Mouse (Mus musculus) hindbrain, embryonic 16.5 days (tissue): ENCODE results near the gene Agmat. TPM values are rescaled to one million over a fixed set of nuclear protein-coding genes. Genes with fewer than 3 reads are reported as not detected.

Experiments used
- ATAC-seq: fragments of 200-750 bp; cut with Nextera tagmentation; 2 replicates; pipeline ENCODE4 v1.8.0; 2017; ENCODE audit warnings: moderate TSS enrichment, moderate library complexity
- H3K27ac ChIP-seq: fragments of 300-500 bp; sonication (generic); 2 replicates; pipeline ENCODE4 v1.5.1; 2014; ENCODE audit warnings: low read depth, mild to moderate bottlenecking, control low read depth, low read length, moderate library complexity
- H3K27me3 ChIP-seq: fragments of 300-500 bp; sonication (generic); replicated peaks from 2 replicates; pipeline ENCODE4 v1.6.1; 2014; ENCODE audit warnings: low read length; ENCODE audit not compliant: control insufficient read depth, insufficient read depth
- H3K36me3 ChIP-seq: fragments of 300-500 bp; sonication (generic); 2 replicates; pipeline ENCODE4 v1.6.1; 2014; ENCODE audit warnings: mild to moderate bottlenecking, low read length, moderate library complexity, mixed read lengths; ENCODE audit not compliant: control insufficient read depth, insufficient read depth
- H3K4me1 ChIP-seq: fragments of 300-500 bp; sonication (generic); 2 replicates; pipeline ENCODE4 v1.6.1; 2014; ENCODE audit warnings: low read depth, low read length; ENCODE audit not compliant: control insufficient read depth, insufficient read depth
- H3K4me2 ChIP-seq: fragments of 300-500 bp; sonication (generic); 2 replicates; pipeline ENCODE4 v1.6.1; 2014; ENCODE audit warnings: mild to moderate bottlenecking, low read length, control low read depth, moderate library complexity
- H3K4me3 ChIP-seq: fragments of 300-500 bp; sonication (generic); 2 replicates; pipeline ENCODE4 v1.5.1; 2014; ENCODE audit warnings: mild to moderate bottlenecking, low read length, control low read depth, moderate library complexity
- H3K9ac ChIP-seq: fragments of 300-500 bp; sonication (generic); 2 replicates; pipeline ENCODE4 v1.6.1; 2014; ENCODE audit warnings: low read depth, mild to moderate bottlenecking, control low read depth, low read length, moderate library complexity
- H3K9me3 ChIP-seq: fragments of 300-500 bp; sonication (generic); 2 replicates; pipeline ENCODE4 v1.6.1; 2014; ENCODE audit warnings: mild to moderate bottlenecking, low read length, moderate library complexity; ENCODE audit not compliant: control insufficient read depth
- WGBS: fragments of 180-500 bp; shearing (Covaris S2); extraction: QIAGEN DNeasy Blood & Tissue Kit; methylation state at CpG from one replicate; pipeline ENCODE4 v1.1.7; 2014; 5-methylcytosine and 5-hydroxymethylcytosine counted together
- polyA plus RNA-seq: library from polyadenylated mRNA; unstranded; fragments of >200 nt; fragmentation: Nextera tagmentation; extraction: Ambion mirVana; gene quantifications from 2 replicates; pipeline ENCODE4 v1.2.1, GENCODE M21; 2015

Agmat gene
- polyA plus RNA-seq, 1 experiment from 2014 or later: 0.29 TPM

DNA sequence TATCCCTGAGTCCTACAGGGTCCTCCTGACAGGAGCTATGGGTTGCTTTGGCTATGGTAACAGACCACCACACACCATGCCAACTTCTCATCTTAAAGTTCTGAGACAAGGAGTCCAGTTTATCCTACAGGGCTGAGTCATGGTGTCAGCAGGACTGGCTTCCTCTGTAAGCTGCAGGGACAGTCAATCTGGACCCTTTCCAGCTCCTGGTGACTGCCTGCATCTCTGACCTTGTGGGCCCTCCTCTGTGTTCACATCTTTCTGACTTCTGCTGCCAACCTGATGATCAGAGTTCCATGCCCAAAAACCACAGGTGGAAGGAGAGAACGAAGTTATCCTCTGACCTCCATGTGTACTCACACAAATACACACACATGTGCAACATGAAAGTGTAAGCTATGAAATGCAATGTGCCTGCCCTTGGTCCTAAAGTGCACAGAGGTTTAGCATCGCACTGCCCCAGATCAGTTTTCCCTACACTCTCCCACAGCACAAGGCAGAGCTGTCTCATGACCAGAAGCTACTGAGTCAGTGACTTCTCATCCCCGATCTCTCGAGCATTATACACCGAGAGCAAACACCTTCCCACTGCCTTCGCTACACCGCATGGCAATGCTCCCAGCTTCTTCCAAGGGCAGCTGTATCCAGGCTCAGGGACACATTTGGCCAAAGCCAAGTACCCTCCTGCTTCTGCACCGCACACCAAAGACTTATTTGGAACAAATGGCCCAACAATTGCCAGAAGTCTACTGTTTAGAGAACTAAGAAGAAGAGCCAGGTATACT is 34.9 kb downstream of the Agmat start:
- 97% methylated on average over 8 of the region's 8 CpGs for WGBS
- Histone ChIP-seq H3K27me3 (no peaks in the 10 kb centered on the region), H3K4me2 (no peak overlapping the region), H3K27ac (no peak overlapping the region), H3K9ac (no peak overlapping the region), H3K36me3 (peaks cover 55% of the 10 kb centered on the region), H3K9me3 (no peaks in the 10 kb centered on the region), H3K4me1 (no peaks in the 10 kb centered on the region), H3K4me3 (no peak overlapping the region)
- ATAC-seq: no peak

GRCm38 (mm10) chr4:141784835-141785234 is 38.4 kb downstream of the Agmat start:
- H3K36me3 ChIP-seq: peaks cover 36% of the 10 kb centered on the region
- H3K4me1 ChIP-seq: peaks cover 4% of the 10 kb centered on the region
- no peak for ATAC-seq
- H3K4me2 ChIP-seq: no peak overlapping the region
- H3K9ac ChIP-seq: no peak overlapping the region
- 81% methylated on average over 5 of the region's 5 CpGs for WGBS
- H3K4me3 ChIP-seq: no peak overlapping the region
- no peaks in the 10 kb centered on the region for H3K9me3 ChIP-seq
- no peak overlapping the region for H3K27ac ChIP-seq
- H3K27me3 ChIP-seq: no peaks in the 10 kb centered on the region

DNA sequence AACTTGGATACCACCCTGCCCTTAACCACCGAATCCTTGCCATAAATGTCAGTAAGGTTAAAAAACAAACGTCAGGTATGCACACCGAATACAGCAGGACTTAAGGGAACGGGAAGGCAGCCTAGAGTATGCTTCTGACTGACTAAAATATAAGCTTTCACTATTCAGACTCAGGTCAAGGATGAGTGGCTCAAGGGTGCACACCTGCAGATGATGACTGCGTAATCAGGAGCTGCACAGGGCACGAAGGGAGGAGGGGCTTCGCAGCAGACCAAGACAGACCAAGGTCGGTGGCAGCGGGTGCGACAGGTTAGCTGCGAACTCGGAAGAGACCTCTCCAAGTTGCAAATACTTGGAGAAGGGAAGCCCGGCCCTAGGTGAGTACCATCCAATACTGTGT is 39.7 kb downstream of the Agmat start:
- Histone ChIP-seq H3K9me3 (no peaks in the 10 kb centered on the region), H3K27ac (no peak overlapping the region), H3K4me1 (peaks cover 5% of the 10 kb centered on the region), H3K9ac (no peak overlapping the region), H3K36me3 (peaks cover 28% of the 10 kb centered on the region), H3K4me3 (no peak overlapping the region), H3K27me3 (no peaks in the 10 kb centered on the region), H3K4me2 (no peak overlapping the region)
- 96% methylated on average over 13 of the region's 13 CpGs for WGBS
- no peak for ATAC-seq

DNA sequence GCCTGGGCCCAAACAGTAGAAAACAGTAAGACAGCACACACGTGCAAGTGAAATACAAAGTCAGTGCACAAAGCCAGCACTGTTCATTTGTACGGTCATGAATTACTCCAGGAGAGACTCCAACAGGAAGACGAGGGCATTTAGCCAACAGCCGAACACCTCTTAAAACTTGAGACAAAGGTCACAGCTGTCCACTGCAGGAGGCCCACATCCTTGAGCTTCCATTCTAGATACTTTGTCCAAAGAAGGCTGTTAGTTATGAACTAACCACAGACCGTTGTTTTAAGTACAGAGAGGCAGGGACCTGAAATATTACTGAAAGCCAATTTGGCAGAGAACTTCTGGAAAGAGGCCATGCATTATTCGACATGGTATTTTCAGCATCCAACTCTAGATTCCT is 40.6 kb downstream of the Agmat start:
- WGBS: 70% methylated on average over 6 of the region's 6 CpGs
- Histone ChIP-seq H3K27ac (no peak overlapping the region), H3K4me2 (no peak overlapping the region), H3K4me1 (peaks cover 5% of the 10 kb centered on the region), H3K9ac (no peak overlapping the region), H3K27me3 (no peaks in the 10 kb centered on the region), H3K9me3 (no peaks in the 10 kb centered on the region), H3K36me3 (peaks cover 19% of the 10 kb centered on the region), H3K4me3 (no peak overlapping the region)
- no peak for ATAC-seq

DNA sequence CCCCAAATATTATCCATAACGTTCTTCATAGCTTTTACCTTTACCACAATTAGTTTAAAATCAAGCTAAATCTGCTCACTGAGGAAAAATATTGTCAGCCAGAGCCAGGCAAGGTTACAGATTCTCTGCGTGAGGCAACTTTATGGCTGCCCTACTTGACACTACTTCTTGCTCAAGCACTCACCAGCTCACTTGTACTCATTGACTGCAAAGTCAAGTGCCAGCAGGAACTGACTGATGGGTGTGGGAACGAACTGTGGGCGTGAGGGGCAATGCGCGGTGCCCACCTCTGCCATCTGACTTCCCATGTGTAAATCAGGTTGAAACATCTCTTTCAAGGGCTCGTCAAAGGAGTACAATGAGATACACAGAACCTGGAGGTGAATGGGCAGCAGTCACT is 41.0 kb downstream of the Agmat start:
- H3K4me2 ChIP-seq: no peak overlapping the region

GRCm38 (mm10) chr4:141789564-141790218 is 43.2 kb downstream of the Agmat start:
- Histone ChIP-seq H3K4me3 (peak overlapping the region; percentile 89), H3K9me3 (no peaks in the 10 kb centered on the region), H3K9ac (peak overlapping the region; percentile 92), H3K27me3 (no peaks in the 10 kb centered on the region), H3K4me2 (peak overlapping the region; percentile 92), H3K36me3 (peaks cover 2% of the 10 kb centered on the region), H3K27ac (peak overlapping the region; percentile 84), H3K4me1 (peaks cover 5% of the 10 kb centered on the region)
- no peak for ATAC-seq
- WGBS: 61% methylated on average over 3 of the region's 3 CpGs

More for the DNA sequence above, 41.0 kb downstream of the Agmat start:
- peaks cover 15% of the 10 kb centered on the region for H3K36me3 ChIP-seq
- ATAC-seq: no peak
- H3K9me3 ChIP-seq: no peaks in the 10 kb centered on the region
- H3K4me1 ChIP-seq: peaks cover 5% of the 10 kb centered on the region
- H3K27me3 ChIP-seq: no peaks in the 10 kb centered on the region
- no peak overlapping the region for H3K9ac ChIP-seq
- H3K4me3 ChIP-seq: no peak overlapping the region
- H3K27ac ChIP-seq: no peak overlapping the region
- 94% methylated on average over 7 of the region's 7 CpGs for WGBS

DNA sequence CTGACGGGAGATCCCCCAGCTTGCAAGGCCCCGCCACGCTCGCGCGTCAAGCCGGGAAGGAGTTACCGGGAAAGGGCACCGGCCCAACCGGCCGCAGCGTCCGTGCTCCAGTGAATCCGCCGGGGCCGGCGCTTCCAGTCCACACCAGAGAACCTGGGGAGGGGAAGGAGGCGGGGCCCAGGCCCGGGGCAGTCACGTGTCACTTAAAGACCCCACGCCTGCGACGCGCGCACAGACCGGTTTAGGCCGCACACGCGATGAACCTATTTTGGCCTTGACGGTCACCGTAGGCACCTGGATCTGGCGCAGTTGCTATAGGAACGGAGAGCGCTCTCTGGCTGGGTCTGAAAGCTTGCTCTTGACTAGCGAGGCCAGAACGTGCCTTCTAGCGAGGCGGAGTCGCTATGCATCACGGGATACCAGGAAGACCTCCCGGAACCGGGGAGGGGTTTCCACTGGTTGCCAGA is 44.1 kb downstream of the Agmat start, which contains the start of gene Dnajc16:
Gene Dnajc16, minus strand, starts transcription at position 408 of the 467 bp plus-strand sequence.
- Histone ChIP-seq H3K27ac (peak within 1 kb of the TSS; percentile 84), H3K36me3 (no peaks in the 10 kb centered on the region), H3K4me1 (peaks cover 11% of the 10 kb centered on the region), H3K4me2 (peak within 1 kb of the TSS; percentile 92), H3K27me3 (no peaks in the 10 kb centered on the region), H3K9ac (peak within 1 kb of the TSS; percentile 92), H3K4me3 (peak within 1 kb of the TSS; percentile 89), H3K9me3 (no peaks in the 10 kb centered on the region)
- under 1% methylated on average over 26 of the region's 42 CpGs for WGBS
- ATAC-seq: peak; percentile 92

- Histone ChIP-seq H3K9me3 (no peaks in the 10 kb centered on the region), H3K4me2 (no peak overlapping the region), H3K4me1 (peaks cover 11% of the 10 kb centered on the region), H3K9ac (no peak overlapping the region), H3K27ac (no peak overlapping the region), H3K4me3 (no peak overlapping the region), H3K27me3 (no peaks in the 10 kb centered on the region), H3K36me3 (no peaks in the 10 kb centered on the region)
- WGBS: 90% methylated on average over 7 of the region's 7 CpGs
- ATAC-seq: no peak
Measured at GRCm38 (mm10) chr4:141791486-141791885, 45.0 kb downstream of the Agmat start.

- ATAC-seq: no peak
Measured at GRCm38 (mm10) chr4:141791951-141792350, 45.5 kb downstream of the Agmat start.

More at GRCm38 (mm10) chr4:141791951-141792350, 45.5 kb downstream of the Agmat start:
- no peak overlapping the region for H3K4me2 ChIP-seq
- peaks cover 11% of the 10 kb centered on the region for H3K4me1 ChIP-seq
- H3K4me3 ChIP-seq: no peak overlapping the region
- H3K36me3 ChIP-seq: no peaks in the 10 kb centered on the region
- no peak overlapping the region for H3K9ac ChIP-seq
- WGBS: 85% methylated on average over 8 of the region's 8 CpGs
- H3K27ac ChIP-seq: no peak overlapping the region
- no peaks in the 10 kb centered on the region for H3K27me3 ChIP-seq
- H3K9me3 ChIP-seq: no peaks in the 10 kb centered on the region
